Mouse (Mus musculus) neural tube, embryonic 12.5 days (tissue): ENCODE data around the gene Capza1. TPM values are rescaled to one million over a fixed set of nuclear protein-coding genes. Genes with fewer than 3 reads are reported as not detected.

Source experiments
- ATAC-seq: fragments of 200-750 bp; cut with Nextera tagmentation; 2 replicates; pipeline ENCODE4 v1.8.0; 2017; ENCODE audit warnings: low read depth, mild to moderate bottlenecking, moderate TSS enrichment, moderate library complexity; ENCODE audit not compliant: low FRiP score
- H3K27ac ChIP-seq: fragments of 300-500 bp; sonication (generic); 2 replicates; pipeline ENCODE4 v1.5.1; 2016
- H3K27me3 ChIP-seq: fragments of 300-500 bp; sonication (generic); replicated peaks from 2 replicates; pipeline ENCODE4 v1.6.1; 2016; ENCODE audit warnings: mild to moderate bottlenecking
- H3K36me3 ChIP-seq: fragments of 300-500 bp; sonication (generic); 2 replicates; pipeline ENCODE4 v1.6.1; 2016; ENCODE audit warnings: mild to moderate bottlenecking
- H3K4me1 ChIP-seq: fragments of 300-500 bp; sonication (generic); 2 replicates; pipeline ENCODE4 v1.6.1; 2016
- H3K4me2 ChIP-seq: fragments of 300-500 bp; sonication (generic); replicated peaks from 2 replicates; pipeline ENCODE4 v1.6.1; 2016; ENCODE audit warnings: mild to moderate bottlenecking
- H3K4me3 ChIP-seq: fragments of 300-500 bp; sonication (generic); 2 replicates; pipeline ENCODE4 v1.5.1; 2016
- H3K9ac ChIP-seq: fragments of 300-500 bp; sonication (generic); 2 replicates; pipeline ENCODE4 v1.6.1; 2016; ENCODE audit warnings: mild to moderate bottlenecking
- H3K9me3 ChIP-seq: fragments of 300-500 bp; sonication (generic); 2 replicates; pipeline ENCODE4 v1.6.1; 2016; ENCODE audit warnings: mild to moderate bottlenecking
- WGBS: fragments of 180-500 bp; shearing (Covaris S2); methylation state at CpG from one replicate; pipeline ENCODE4 v1.1.7; 2016; 5-methylcytosine and 5-hydroxymethylcytosine counted together
- polyA plus RNA-seq: library from polyadenylated mRNA; unstranded; fragments of >200 nt; fragmentation: Nextera tagmentation; extraction: Ambion mirVana; gene quantifications from 2 replicates; pipeline ENCODE4 v1.2.1, GENCODE M21; 2016

The Capza1 gene
- polyA plus RNA-seq, 1 experiment from 2014 or later = 216 TPM

- H3K9ac ChIP-seq = no peak overlapping the region
- no peak overlapping the region for H3K4me2 ChIP-seq
- no peaks in the 10 kb centered on the region for H3K27me3 ChIP-seq
- WGBS = 90% methylated on average over 1 of the region's 1 CpGs
- peaks cover 18% of the 10 kb centered on the region for H3K36me3 ChIP-seq
- H3K4me1 ChIP-seq = no peaks in the 10 kb centered on the region
- no peaks in the 10 kb centered on the region for H3K9me3 ChIP-seq
- H3K27ac ChIP-seq = no peak overlapping the region
- no peak for ATAC-seq
- no peak overlapping the region for H3K4me3 ChIP-seq
Measured at GRCm38 (mm10) chr3:104856106-104856505, 8.2 kb downstream of the Capza1 start.

- H3K4me2 ChIP-seq = no peak overlapping the region
- H3K4me3 ChIP-seq = no peak overlapping the region
Measured at GRCm38 (mm10) chr3:104854866-104855265, 9.4 kb downstream of the Capza1 start.

GRCm38 (mm10) chr3:104854465-104854864 lies 9.8 kb downstream of the Capza1 start:
- Histone ChIP-seq H3K9me3 (no peaks in the 10 kb centered on the region), H3K27me3 (no peaks in the 10 kb centered on the region), H3K4me3 (no peak overlapping the region), H3K9ac (no peak overlapping the region), H3K4me1 (no peaks in the 10 kb centered on the region), H3K4me2 (no peak overlapping the region), H3K36me3 (peaks cover 18% of the 10 kb centered on the region), H3K27ac (no peak overlapping the region)
- ATAC-seq = no peak
- 95% methylated on average over 1 of the region's 1 CpGs for WGBS

More at GRCm38 (mm10) chr3:104854866-104855265, 9.4 kb downstream of the Capza1 start:
- Histone ChIP-seq H3K27me3 (no peaks in the 10 kb centered on the region), H3K36me3 (peaks cover 18% of the 10 kb centered on the region), H3K27ac (no peak overlapping the region), H3K9me3 (no peaks in the 10 kb centered on the region), H3K9ac (no peak overlapping the region), H3K4me1 (no peaks in the 10 kb centered on the region)
- ATAC-seq = no peak

- H3K4me1 ChIP-seq = no peaks in the 10 kb centered on the region
- no peak overlapping the region for H3K4me2 ChIP-seq
- 94% methylated on average over 4 of the region's 4 CpGs for WGBS
- no peak overlapping the region for H3K9ac ChIP-seq
- H3K27me3 ChIP-seq = no peaks in the 10 kb centered on the region
- no peak for ATAC-seq
- peaks cover 33% of the 10 kb centered on the region for H3K36me3 ChIP-seq
- no peaks in the 10 kb centered on the region for H3K9me3 ChIP-seq
- H3K4me3 ChIP-seq = no peak overlapping the region
- no peak overlapping the region for H3K27ac ChIP-seq
Measured at GRCm38 (mm10) chr3:104846601-104847000, 17.7 kb downstream of the Capza1 start.

GRCm38 (mm10) chr3:104841049-104841448 lies 23.3 kb downstream of the Capza1 start:
- no peak overlapping the region for H3K27ac ChIP-seq
- no peak for ATAC-seq
- no peaks in the 10 kb centered on the region for H3K4me1 ChIP-seq
- H3K9ac ChIP-seq = no peak overlapping the region
- no peak overlapping the region for H3K4me3 ChIP-seq
- H3K9me3 ChIP-seq = no peaks in the 10 kb centered on the region
- H3K36me3 ChIP-seq = peaks cover 45% of the 10 kb centered on the region
- no peaks in the 10 kb centered on the region for H3K27me3 ChIP-seq
- no peak overlapping the region for H3K4me2 ChIP-seq
- 97% methylated on average over 5 of the region's 5 CpGs for WGBS

GRCm38 (mm10) chr3:104835797-104836196 lies 28.5 kb downstream of the Capza1 start:
- no peaks in the 10 kb centered on the region for H3K27me3 ChIP-seq
- no peak overlapping the region for H3K9ac ChIP-seq
- H3K36me3 ChIP-seq = peaks cover 46% of the 10 kb centered on the region
- no peak overlapping the region for H3K27ac ChIP-seq
- H3K4me1 ChIP-seq = no peaks in the 10 kb centered on the region
- WGBS = over 99% methylated on average over 3 of the region's 3 CpGs
- ATAC-seq = no peak
- no peak overlapping the region for H3K4me2 ChIP-seq
- H3K4me3 ChIP-seq = no peak overlapping the region
- no peaks in the 10 kb centered on the region for H3K9me3 ChIP-seq

- no peaks in the 10 kb centered on the region for H3K9me3 ChIP-seq
- peaks cover 19% of the 10 kb centered on the region for H3K36me3 ChIP-seq
- H3K4me1 ChIP-seq = peaks cover 6% of the 10 kb centered on the region; the same call in 1 of the 2 replicates
- H3K4me2 ChIP-seq = no peak overlapping the region
- ATAC-seq = no peak
- no peaks in the 10 kb centered on the region for H3K27me3 ChIP-seq
- H3K4me3 ChIP-seq = no peak overlapping the region
- no peak overlapping the region for H3K27ac ChIP-seq
- H3K9ac ChIP-seq = no peak overlapping the region
- 84% methylated on average over 3 of the region's 3 CpGs for WGBS
Measured at GRCm38 (mm10) chr3:104822413-104822812, 41.9 kb downstream of the Capza1 start.

GRCm38 (mm10) chr3:104820426-104820825 lies 43.9 kb downstream of the Capza1 start:
- Histone ChIP-seq H3K9me3 (no peaks in the 10 kb centered on the region), H3K4me1 (peaks cover 14% of the 10 kb centered on the region), H3K4me3 (no peak overlapping the region), H3K27ac (no peak overlapping the region), H3K9ac (no peak overlapping the region), H3K4me2 (no peak overlapping the region), H3K27me3 (no peaks in the 10 kb centered on the region), H3K36me3 (peaks cover 6% of the 10 kb centered on the region)
- no peak for ATAC-seq
- 56% methylated on average over 1 of the region's 1 CpGs for WGBS

- peaks cover 14% of the 10 kb centered on the region for H3K4me1 ChIP-seq
- H3K4me3 ChIP-seq = peak overlapping the region; percentile 78; the same call in 1 of the 2 replicates
- 4% methylated on average over 3 of the region's 3 CpGs for whole genome bisulfite sequencing
- ATAC-seq = no peak
- 0 out of 2 replicates have a peak overlapping the region, but pooled peaks have one; percentile 82 for H3K9ac ChIP-seq
- H3K36me3 ChIP-seq = 0 out of 2 replicates have a peak, but pooled peaks cover 3% of the 10 kb centered on the region
- H3K27ac ChIP-seq = no peak overlapping the region
- H3K27me3 ChIP-seq = no peaks in the 10 kb centered on the region
- H3K4me2 ChIP-seq = peak overlapping the region; percentile 99
- no peaks in the 10 kb centered on the region for H3K9me3 ChIP-seq
Measured at GRCm38 (mm10) chr3:104818749-104819134, 45.6 kb downstream of the Capza1 start.

- ATAC-seq = peak; percentile 81
- Histone ChIP-seq H3K27ac (no peak within 1 kb of the TSS), H3K4me2 (peak within 1 kb of the TSS; percentile 99), H3K9me3 (no peaks in the 10 kb centered on the region), H3K4me1 (peaks cover 14% of the 10 kb centered on the region), H3K4me3 (peak within 1 kb of the TSS; percentile 78), H3K36me3 (0 out of 2 replicates have a peak, but pooled peaks cover 3% of the 10 kb centered on the region), H3K9ac (peak within 1 kb of the TSS; percentile 82), H3K27me3 (no peaks in the 10 kb centered on the region)
- 0% methylated on average over 39 of the region's 40 CpGs for WGBS
Measured at GRCm38 (mm10) chr3:104817991-104818748, 46.1 kb downstream of the Capza1 start, which contains the start of gene Mov10. Gene Mov10 (minus strand): TSS chr3:104818563.

- peak overlapping the region; percentile 82 for H3K9ac ChIP-seq
- H3K4me1 ChIP-seq = peaks cover 14% of the 10 kb centered on the region
- H3K27me3 ChIP-seq = no peaks in the 10 kb centered on the region
- peak overlapping the region; percentile 78 for H3K4me3 ChIP-seq
- no peaks in the 10 kb centered on the region for H3K9me3 ChIP-seq
- 0 out of 2 replicates have a peak, but pooled peaks cover 2% of the 10 kb centered on the region for H3K36me3 ChIP-seq
- no peak overlapping the region for H3K27ac ChIP-seq
- H3K4me2 ChIP-seq = peak overlapping the region; percentile 99
- peak; percentile 80 for ATAC-seq
- WGBS = under 1% methylated on average over 46 of the region's 46 CpGs
Measured at GRCm38 (mm10) chr3:104817481-104817990, 46.8 kb downstream of the Capza1 start.

GRCm38 (mm10) chr3:104816130-104816529 lies 48.2 kb downstream of the Capza1 start:
- H3K27ac ChIP-seq = no peak overlapping the region
- 94% methylated on average over 7 of the region's 7 CpGs for WGBS
- no peak for ATAC-seq

More at GRCm38 (mm10) chr3:104816130-104816529, 48.2 kb downstream of the Capza1 start:
- Histone ChIP-seq H3K4me2 (no peak overlapping the region), H3K36me3 (no peaks in the 10 kb centered on the region), H3K9ac (no peak overlapping the region), H3K4me1 (peaks cover 14% of the 10 kb centered on the region), H3K27me3 (no peaks in the 10 kb centered on the region), H3K9me3 (no peaks in the 10 kb centered on the region), H3K4me3 (no peak overlapping the region)
